Mouse (Mus musculus) liver, adult (tissue): ENCODE measurements around the gene Klhl29.

Source experiments
- GATA4 ChIP-seq: IDR thresholded peaks from 2 replicates; pipeline ENCODE4 v1.6.1; 2014; ENCODE audit warnings: mild to moderate bottlenecking, low read length; ENCODE audit not compliant: insufficient replicate concordance

Klhl29 gene

GRCm38 (mm10) chr12:5330496-5331070 is 44.9 kb downstream of the Klhl29 start:
- no peak for TF ChIP-seq GATA4

- TF ChIP-seq GATA4: no peak
These were observed 52.9 kb downstream of the Klhl29 start for GRCm38 (mm10) chr12:5322444-5323087.

GRCm38 (mm10) chr12:5321017-5321416 is 54.5 kb downstream of the Klhl29 start:
- no peak for TF ChIP-seq GATA4

GRCm38 (mm10) chr12:5319359-5319973 is 56.0 kb downstream of the Klhl29 start:
- TF ChIP-seq GATA4: no peak

GRCm38 (mm10) chr12:5316029-5316567 is 59.4 kb downstream of the Klhl29 start:
- no peak for TF ChIP-seq GATA4

- TF ChIP-seq GATA4: no peak
These were observed 67.6 kb downstream of the Klhl29 start for GRCm38 (mm10) chr12:5307923-5308322.

GRCm38 (mm10) chr12:5305466-5305865 is 70.0 kb downstream of the Klhl29 start:
- TF ChIP-seq GATA4: no peak

- TF ChIP-seq GATA4: no peak
These were observed 71.6 kb downstream of the Klhl29 start for GRCm38 (mm10) chr12:5303912-5304311.

GRCm38 (mm10) chr12:5303100-5303499 is 72.4 kb downstream of the Klhl29 start:
- no peak for TF ChIP-seq GATA4

GRCm38 (mm10) chr12:5301841-5302240 is 73.6 kb downstream of the Klhl29 start:
- no peak for TF ChIP-seq GATA4

- TF ChIP-seq GATA4: no peak
These were observed 79.1 kb downstream of the Klhl29 start for GRCm38 (mm10) chr12:5296422-5296821.

GRCm38 (mm10) chr12:5292316-5292715 is 83.2 kb downstream of the Klhl29 start:
- TF ChIP-seq GATA4: no peak

- TF ChIP-seq GATA4: no peak
These were observed 89.9 kb downstream of the Klhl29 start for GRCm38 (mm10) chr12:5285579-5285978.

GRCm38 (mm10) chr12:5284961-5285360 is 90.5 kb downstream of the Klhl29 start:
- no peak for TF ChIP-seq GATA4

- TF ChIP-seq GATA4: no peak
These were observed 91.8 kb downstream of the Klhl29 start for GRCm38 (mm10) chr12:5283654-5284053.

GRCm38 (mm10) chr12:5282611-5283010 is 92.9 kb downstream of the Klhl29 start:
- TF ChIP-seq GATA4: no peak
